Mouse (Mus musculus) testis, postnatal 14 days (tissue): ENCODE measurements around the gene Olfr204.
"Not testable (repeated sequence)": the region's sequence is repeated elsewhere in the genome, so short reads cannot be mapped to it uniquely, and the experiment has no call there.

ENCODE experiments used
- DNase-seq: peaks from one replicate; pipeline ENCODE4 v3.0.0; 2021; ENCODE audit warnings: low spot score

Gene Olfr204

GRCm38 (mm10) chr16:59318148-59318547 is at the start of gene Olfr204:
TSS of gene Olfr204 (minus strand) at chr16:59318248.
- DNase-seq: no peak

GRCm38 (mm10) chr16:59363893-59364292 is 45.8 kb upstream of the Olfr204 start, which contains the start of gene Olfr209:
TSS of gene Olfr209 (minus strand) at chr16:59363993.
- DNase-seq: no peak

- no peak for DNase-seq
These were observed 31.1 kb upstream of the Olfr204 start, which contains the start of gene Olfr206 for GRCm38 (mm10) chr16:59349146-59349545. TSS of gene Olfr206 (minus strand) at chr16:59349246.

GRCm38 (mm10) chr16:59331038-59331437 is 13.0 kb upstream of the Olfr204 start, which contains the start of gene Olfr205:
TSS of gene Olfr205 (minus strand) at chr16:59331138.
- no peak for DNase-seq

- not testable (repeated sequence) for DNase-seq
These were observed 5.2 kb upstream of the Olfr204 start for GRCm38 (mm10) chr16:59323262-59323661.

- DNase-seq: no peak
These were observed 19.5 kb downstream of the Olfr204 start, which contains the start of gene Olfr203 for GRCm38 (mm10) chr16:59298581-59298980. TSS of gene Olfr203 (plus strand) at chr16:59298881.

- DNase-seq: not testable (repeated sequence)
These were observed 30.5 kb downstream of the Olfr204 start for GRCm38 (mm10) chr16:59287576-59287975.

GRCm38 (mm10) chr16:59286693-59287092 is 31.4 kb downstream of the Olfr204 start, which contains the start of gene Olfr202:
TSS of gene Olfr202 (minus strand) at chr16:59286793.
- no peak for DNase-seq

GRCm38 (mm10) chr16:59283476-59283875 is 34.6 kb downstream of the Olfr204 start:
- no peak for DNase-seq

- no peak for DNase-seq
These were observed 37.5 kb downstream of the Olfr204 start for GRCm38 (mm10) chr16:59280542-59280941.

- not testable (repeated sequence) for DNase-seq
These were observed 45.5 kb downstream of the Olfr204 start, which contains the start of gene Olfr201 for GRCm38 (mm10) chr16:59272532-59272931. TSS of gene Olfr201 (minus strand) at chr16:59272632.

- not testable (repeated sequence) for DNase-seq
These were observed 49.0 kb downstream of the Olfr204 start for GRCm38 (mm10) chr16:59269097-59269496.
